Mouse (Mus musculus) right cerebral cortex, adult 18-20 months (tissue): ENCODE results near the gene Aspscr1.

Experiments used
- DNase-seq: peaks from one replicate; pipeline ENCODE4 v3.0.0; 2022; ENCODE audit warnings: mixed read lengths

The Aspscr1 gene

GRCm38 (mm10) chr11:120684660-120685059 is 11.9 kb downstream of the Aspscr1 start:
- DNase-seq: no peak

- DNase-seq: no peak
Observed at GRCm38 (mm10) chr11:120686650-120687272, 14.0 kb downstream of the Aspscr1 start.

- DNase-seq: no peak
Observed at GRCm38 (mm10) chr11:120689365-120689764, 16.6 kb downstream of the Aspscr1 start.

- DNase-seq: peak; percentile 39
Observed at GRCm38 (mm10) chr11:120692471-120693011, 19.8 kb downstream of the Aspscr1 start.

- DNase-seq: no peak
Observed at GRCm38 (mm10) chr11:120693461-120693860, 20.7 kb downstream of the Aspscr1 start.

GRCm38 (mm10) chr11:120695184-120695583 is 22.4 kb downstream of the Aspscr1 start:
- no peak for DNase-seq

GRCm38 (mm10) chr11:120695641-120696040 is 22.9 kb downstream of the Aspscr1 start:
- no peak for DNase-seq

- DNase-seq: no peak
Observed at GRCm38 (mm10) chr11:120696568-120696967, 23.8 kb downstream of the Aspscr1 start.

GRCm38 (mm10) chr11:120697741-120698140 is 25.0 kb downstream of the Aspscr1 start:
- no peak for DNase-seq

GRCm38 (mm10) chr11:120703696-120704454 is 31.1 kb downstream of the Aspscr1 start:
- DNase-seq: no peak

- no peak for DNase-seq
Observed at GRCm38 (mm10) chr11:120704486-120705325, 31.9 kb downstream of the Aspscr1 start.

GRCm38 (mm10) chr11:120706120-120706519 is 33.3 kb downstream of the Aspscr1 start:
- DNase-seq: no peak

- DNase-seq: no peak
Observed at GRCm38 (mm10) chr11:120707225-120707624, 34.5 kb downstream of the Aspscr1 start.

- no peak for DNase-seq
Observed at GRCm38 (mm10) chr11:120707969-120708368, 35.2 kb downstream of the Aspscr1 start.

- DNase-seq: no peak
Observed at GRCm38 (mm10) chr11:120709551-120709950, 36.8 kb downstream of the Aspscr1 start.

- DNase-seq: no peak
Observed at GRCm38 (mm10) chr11:120710672-120711071, 37.9 kb downstream of the Aspscr1 start.

GRCm38 (mm10) chr11:120711980-120712604 is 39.3 kb downstream of the Aspscr1 start:
- no peak for DNase-seq

GRCm38 (mm10) chr11:120712771-120713568 is 40.2 kb downstream of the Aspscr1 start:
- peak; percentile 39 for DNase-seq

GRCm38 (mm10) chr11:120713580-120714518 is 41.1 kb downstream of the Aspscr1 start, which contains the start of the genes Cenpx and Lrrc45:
Gene Cenpx, minus strand, starts transcription at chr11:120713738.
Gene Lrrc45, plus strand, starts transcription at chr11:120713925.
- peak; percentile 99 for DNase-seq

GRCm38 (mm10) chr11:120714546-120714945 is 41.8 kb downstream of the Aspscr1 start:
- DNase-seq: no peak
